Mouse (Mus musculus) testis, postnatal 10 days (tissue): ENCODE results near the gene Cnot11.

Experiments
- DNase-seq: peaks from one replicate; pipeline ENCODE4 v3.0.0; 2021; ENCODE audit warnings: low spot score

Gene Cnot11

GRCm38 (mm10) chr1:39535515-39536311 is 921 bp downstream of the Cnot11 start:
- peak; percentile 99 for DNase-seq

- DNase-seq: no peak
Observed at GRCm38 (mm10) chr1:39536701-39537100, 1.9 kb downstream of the Cnot11 start.

- DNase-seq: no peak
Observed at GRCm38 (mm10) chr1:39537631-39538380, 3.0 kb downstream of the Cnot11 start.

GRCm38 (mm10) chr1:39540592-39540991 is 5.8 kb downstream of the Cnot11 start:
- DNase-seq: no peak

GRCm38 (mm10) chr1:39545589-39545988 is 10.8 kb downstream of the Cnot11 start:
- DNase-seq: peak; percentile 64

- no peak for DNase-seq
Observed at GRCm38 (mm10) chr1:39546160-39546866, 11.5 kb downstream of the Cnot11 start.

GRCm38 (mm10) chr1:39547238-39547637 is 12.4 kb downstream of the Cnot11 start:
- no peak for DNase-seq

- DNase-seq: no peak
Observed at GRCm38 (mm10) chr1:39549831-39550230, 15.0 kb downstream of the Cnot11 start.

- DNase-seq: no peak
Observed at GRCm38 (mm10) chr1:39555556-39556415, 21.0 kb downstream of the Cnot11 start.

- DNase-seq: no peak
Observed at GRCm38 (mm10) chr1:39559009-39559408, 24.2 kb downstream of the Cnot11 start.

GRCm38 (mm10) chr1:39561920-39562319 is 27.1 kb downstream of the Cnot11 start:
- no peak for DNase-seq

GRCm38 (mm10) chr1:39563161-39563560 is 28.4 kb downstream of the Cnot11 start:
- DNase-seq: no peak

- no peak for DNase-seq
Observed at GRCm38 (mm10) chr1:39564603-39565002, 29.8 kb downstream of the Cnot11 start.

GRCm38 (mm10) chr1:39568079-39568478 is 33.3 kb downstream of the Cnot11 start:
- DNase-seq: no peak

GRCm38 (mm10) chr1:39571653-39572052 is 36.9 kb downstream of the Cnot11 start:
- DNase-seq: no peak

- DNase-seq: no peak
Observed at GRCm38 (mm10) chr1:39573890-39574289, 39.1 kb downstream of the Cnot11 start.

- DNase-seq: no peak
Observed at GRCm38 (mm10) chr1:39575778-39576375, 41.1 kb downstream of the Cnot11 start.

GRCm38 (mm10) chr1:39576431-39577243 is 41.8 kb downstream of the Cnot11 start:
- DNase-seq: peak; percentile 74

- peak; percentile 99 for DNase-seq
Observed at GRCm38 (mm10) chr1:39577253-39577705, 42.5 kb downstream of the Cnot11 start, which contains the start of gene Rnf149. Gene Rnf149 (minus strand): TSS chr1:39577405.

- no peak for DNase-seq
Observed at GRCm38 (mm10) chr1:39578446-39578845, 43.7 kb downstream of the Cnot11 start.
